Mouse (Mus musculus): ENCODE measurements around the gene Por.
A peak's percentile ranks its signal among the peaks of the same experiment; 100 is the strongest.

Gene Por

GRCm38 (mm10) chr5:135702190-135702589 is 32.4 kb downstream of the Por start:
- DNase-seq (ENCODE audit: low spot score), result no peak

GRCm38 (mm10) chr5:135702682-135703192 is 32.9 kb downstream of the Por start:
- peak; percentile 44 for DNase-seq (ENCODE audit: low spot score)

DNA sequence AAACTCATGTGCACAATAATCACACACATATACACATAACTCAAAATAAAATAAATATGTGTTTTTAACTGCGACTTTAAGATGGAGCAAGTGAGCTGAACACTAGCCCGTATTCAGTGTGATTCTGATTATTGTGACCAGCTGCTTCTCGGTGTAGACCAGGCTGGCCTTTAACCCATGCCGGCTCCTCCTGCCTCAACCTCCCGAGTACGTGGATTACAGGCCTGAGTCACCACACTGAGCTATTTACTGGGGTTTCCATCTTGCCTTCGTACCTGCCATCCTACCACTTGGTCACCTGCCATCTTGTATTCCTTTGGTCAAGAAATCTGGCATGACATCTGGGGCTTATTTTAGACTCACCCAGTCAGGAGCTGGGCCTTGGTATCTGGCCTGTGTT is 33.6 kb downstream of the Por start:
- DNase-seq (ENCODE audit: low spot score), result no peak

- no peak for DNase-seq (ENCODE audit: low spot score)
These were observed 35.5 kb downstream of the Por start for GRCm38 (mm10) chr5:135705383-135705782.

DNA sequence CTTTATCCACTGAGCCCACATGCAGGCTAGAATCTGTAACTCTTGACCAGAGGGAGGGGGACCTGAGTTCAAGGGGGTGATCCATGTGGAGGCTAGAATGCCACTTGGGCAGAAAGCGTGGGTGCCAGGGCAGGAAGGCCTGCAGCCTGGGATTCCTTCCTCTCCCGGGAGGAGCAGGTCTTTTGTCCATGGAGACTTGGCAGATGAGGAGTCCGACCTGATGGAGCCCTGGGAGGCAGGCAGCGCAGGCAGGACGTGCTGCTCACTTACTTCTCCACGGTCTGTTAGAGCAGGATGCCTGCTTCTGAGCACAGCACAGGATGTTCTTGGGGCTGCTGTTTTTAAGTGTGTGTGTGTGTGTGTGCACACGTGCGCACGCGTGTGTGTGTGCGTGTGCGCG is 37.2 kb downstream of the Por start:
- DNase-seq (ENCODE audit: low spot score), result no peak

DNA sequence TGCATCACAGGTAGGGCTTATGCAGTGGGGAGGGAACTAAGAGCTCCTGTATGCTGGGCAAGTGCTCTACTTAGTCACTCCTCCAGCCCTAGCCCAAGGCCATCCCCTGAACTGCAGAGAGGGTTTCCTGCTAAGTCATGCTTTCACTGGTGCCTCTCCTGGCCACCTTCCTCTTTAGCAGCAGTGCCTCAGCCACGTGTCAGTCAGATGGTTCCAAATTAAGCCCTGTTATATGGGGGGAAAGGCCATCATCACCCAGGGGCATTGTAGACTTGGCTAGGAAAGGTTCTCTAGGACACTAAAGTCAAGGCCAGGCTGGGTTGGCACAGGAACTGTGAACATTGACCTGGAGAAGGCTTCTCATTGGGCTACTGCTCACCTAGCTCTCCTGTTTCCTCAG is 38.0 kb downstream of the Por start:
- DNase-seq (ENCODE audit: low spot score), result no peak

- DNase-seq (ENCODE audit: low spot score), result no peak
These were observed 39.9 kb downstream of the Por start for GRCm38 (mm10) chr5:135709716-135710115.

DNA sequence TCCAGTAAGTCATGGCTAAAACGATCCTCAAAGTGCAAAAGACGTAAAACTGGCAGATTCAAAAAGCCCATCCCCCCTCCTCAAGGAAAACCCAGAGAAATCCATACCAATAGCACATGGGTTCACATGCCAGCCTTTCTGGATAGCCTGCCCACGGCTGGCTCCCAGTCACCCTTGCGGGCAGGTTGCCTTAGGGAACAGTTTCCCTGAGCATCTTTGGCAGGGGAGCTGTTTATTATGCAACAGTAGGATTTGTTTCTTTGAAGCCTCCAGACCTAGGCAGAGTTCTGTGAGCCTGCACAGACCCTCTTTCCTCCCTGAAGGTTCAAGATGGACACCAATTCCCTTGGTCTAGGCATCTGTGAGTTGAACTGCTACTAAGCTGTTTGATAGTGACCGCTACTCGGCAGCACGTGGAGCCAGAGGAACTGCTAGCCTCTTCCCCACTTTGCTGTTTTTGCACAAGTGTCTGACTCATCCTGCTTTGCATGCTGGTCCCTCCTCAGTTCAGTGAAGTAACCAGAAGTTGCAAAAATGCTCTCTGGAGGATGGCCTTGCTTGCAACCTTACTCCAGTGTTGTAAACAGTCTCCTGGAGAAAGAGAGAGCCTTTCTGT is 40.9 kb downstream of the Por start:
- DNase-seq (ENCODE audit: low spot score), result peak; percentile 68

DNA sequence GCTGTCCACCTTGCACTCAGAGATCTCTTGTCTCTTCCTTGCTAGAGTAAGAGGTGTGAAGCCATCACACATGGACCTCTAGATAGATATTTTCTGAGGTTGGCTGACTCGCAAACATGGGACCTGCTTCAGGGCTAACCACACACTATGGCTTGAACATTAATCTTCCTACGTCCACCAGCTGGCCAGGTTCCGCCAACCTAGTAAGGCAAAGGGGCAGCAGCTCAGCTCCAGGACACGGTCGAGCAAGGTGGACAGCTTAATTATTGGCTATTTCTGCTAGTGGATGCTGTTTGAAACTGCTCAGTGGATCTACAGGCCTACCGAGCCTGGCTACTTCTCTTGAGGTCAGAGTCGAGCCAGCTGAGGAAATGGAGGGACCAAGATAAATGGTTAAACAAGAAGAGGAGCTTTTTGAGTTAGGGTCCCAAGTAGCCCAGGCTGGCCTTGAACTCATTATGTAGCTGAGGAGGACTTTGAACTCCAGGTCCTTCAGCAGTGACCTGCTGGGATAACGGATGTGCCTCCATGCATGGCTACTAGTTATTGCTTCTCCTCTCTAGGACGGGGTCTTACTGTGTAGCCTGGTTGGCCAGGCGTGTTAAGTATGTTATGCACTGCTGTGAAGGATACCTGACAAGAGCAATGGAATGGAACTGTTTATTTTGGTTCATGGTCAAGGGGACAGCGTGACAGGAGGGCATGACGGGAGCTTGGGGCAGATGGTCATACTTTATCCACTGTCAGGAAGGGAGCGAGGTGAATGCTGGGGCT is 41.9 kb downstream of the Por start:
- no peak for DNase-seq (ENCODE audit: low spot score)

- DNase-seq (ENCODE audit: low spot score), result no peak
These were observed 43.0 kb downstream of the Por start for GRCm38 (mm10) chr5:135712803-135713202.

GRCm38 (mm10) chr5:135713441-135714218 is 43.8 kb downstream of the Por start:
- peak; percentile 81 for DNase-seq (ENCODE audit: low spot score)

- no peak for DNase-seq (ENCODE audit: low spot score)
These were observed 45.8 kb downstream of the Por start for GRCm38 (mm10) chr5:135715624-135716023.

DNA sequence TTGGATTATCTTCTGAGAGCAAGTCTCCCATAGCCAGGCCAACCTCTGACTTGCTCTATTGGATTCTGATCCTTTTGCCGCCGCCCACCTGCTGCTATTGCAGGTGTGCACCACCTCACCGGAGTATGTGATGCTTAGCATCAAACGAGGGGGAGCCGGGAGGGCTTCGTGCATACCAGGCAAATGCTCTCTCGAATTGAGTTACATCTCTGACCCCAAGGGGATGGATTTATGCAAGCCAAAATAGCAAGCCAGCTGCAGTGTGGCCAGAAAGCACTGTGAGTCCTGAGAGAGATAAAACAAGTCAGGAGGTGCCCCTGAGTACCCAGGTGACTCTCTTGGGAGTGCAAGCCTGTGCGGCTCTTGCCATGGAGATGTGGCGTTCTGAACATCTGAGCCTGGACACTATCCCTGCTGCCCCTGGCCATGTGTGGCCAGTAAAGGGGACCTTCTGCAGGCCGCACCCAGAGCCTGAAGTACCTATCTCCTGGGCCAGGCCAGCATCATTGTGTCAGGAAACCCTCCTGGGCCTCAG is 49.8 kb downstream of the Por start:
- no peak for DNase-seq (ENCODE audit: low spot score)

DNA sequence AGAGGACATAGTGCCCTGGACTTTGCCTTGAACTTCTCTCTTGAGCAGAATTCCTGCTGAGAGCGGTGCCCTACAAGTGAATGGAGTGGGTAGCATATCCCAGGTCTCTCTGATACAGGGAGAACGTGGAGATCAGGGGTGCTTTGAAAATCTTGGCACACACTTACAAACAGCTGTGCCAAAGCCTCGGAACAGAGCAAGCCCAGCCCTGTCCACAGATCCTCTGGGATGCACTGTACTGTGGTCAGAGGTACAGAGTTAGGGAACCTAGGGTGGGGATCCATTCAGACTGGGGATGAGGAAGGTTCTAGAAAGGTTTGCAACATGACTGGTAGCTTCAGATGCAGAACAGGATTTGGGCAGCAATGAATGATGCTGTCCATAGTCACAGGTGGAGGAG is 50.3 kb downstream of the Por start:
- DNase-seq (ENCODE audit: low spot score), result peak; percentile 22

DNA sequence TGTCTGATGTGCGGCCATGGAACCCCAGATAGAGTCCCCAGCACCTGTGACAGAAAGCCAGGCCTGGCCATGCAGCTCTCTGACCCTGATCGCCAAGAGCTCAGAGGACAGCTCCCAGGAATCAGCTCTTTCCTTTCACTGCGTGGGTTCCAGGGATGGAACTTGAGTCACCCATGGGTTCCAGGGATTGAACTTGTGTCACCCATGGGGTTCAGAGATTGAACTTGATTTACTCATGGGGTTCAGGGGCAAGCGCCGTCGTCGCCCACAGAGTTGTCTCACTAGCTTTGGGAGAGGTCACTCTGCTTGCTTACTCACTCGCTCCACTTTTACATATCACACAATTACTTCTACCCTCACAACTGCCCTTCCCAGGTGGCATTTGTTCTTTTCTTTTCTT is 51.2 kb downstream of the Por start:
- no peak for DNase-seq (ENCODE audit: low spot score)

DNA sequence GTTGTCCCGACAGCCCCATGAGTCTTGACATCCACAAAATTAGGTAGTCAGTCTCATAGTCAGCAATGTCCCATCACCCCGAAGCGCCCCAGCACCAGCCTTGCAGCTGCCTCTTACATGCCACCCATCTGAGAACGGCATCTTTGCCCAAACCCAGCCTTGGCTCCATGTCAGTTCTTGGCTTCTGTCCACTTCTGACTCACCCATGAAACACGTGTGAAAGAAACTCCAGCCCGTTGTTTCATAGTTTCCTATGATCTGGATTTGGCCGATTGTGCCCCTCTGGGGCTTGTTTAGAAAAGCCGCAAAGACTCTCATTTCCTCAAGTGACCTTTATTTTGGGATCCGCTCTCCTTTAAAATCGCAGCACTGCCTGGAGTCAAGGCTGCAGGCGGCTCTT is 52.3 kb downstream of the Por start:
- DNase-seq (ENCODE audit: low spot score), result peak; percentile 91

DNA sequence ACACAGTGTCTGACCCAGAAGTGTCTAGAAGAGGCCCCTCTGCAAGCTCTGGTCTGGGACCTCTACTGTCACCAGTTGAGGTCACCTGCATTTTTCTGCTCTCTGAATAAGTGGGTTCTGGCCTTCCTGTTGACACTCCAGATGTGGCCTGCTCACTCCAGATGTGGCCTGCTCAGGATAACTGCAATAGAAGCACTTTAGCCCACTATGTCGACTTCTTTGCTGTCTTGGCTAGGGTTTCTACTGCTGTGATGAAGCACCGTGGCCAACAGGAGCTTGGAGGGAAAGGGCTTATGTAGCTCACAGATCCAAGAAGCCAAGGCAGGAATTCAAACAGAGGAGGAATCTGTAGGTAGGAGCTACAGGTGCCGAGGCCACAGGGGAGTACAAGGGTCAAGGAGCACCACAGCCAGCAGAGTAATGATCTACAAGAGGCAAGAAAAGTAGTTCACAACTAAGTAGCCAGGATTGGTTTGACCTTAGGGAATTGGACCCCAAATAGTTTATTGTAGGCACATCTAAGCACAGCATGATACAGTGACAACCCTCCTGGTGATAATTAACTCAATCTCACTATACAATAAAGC is 53.4 kb downstream of the Por start:
- DNase-seq (ENCODE audit: low spot score), result peak; percentile 19

DNA sequence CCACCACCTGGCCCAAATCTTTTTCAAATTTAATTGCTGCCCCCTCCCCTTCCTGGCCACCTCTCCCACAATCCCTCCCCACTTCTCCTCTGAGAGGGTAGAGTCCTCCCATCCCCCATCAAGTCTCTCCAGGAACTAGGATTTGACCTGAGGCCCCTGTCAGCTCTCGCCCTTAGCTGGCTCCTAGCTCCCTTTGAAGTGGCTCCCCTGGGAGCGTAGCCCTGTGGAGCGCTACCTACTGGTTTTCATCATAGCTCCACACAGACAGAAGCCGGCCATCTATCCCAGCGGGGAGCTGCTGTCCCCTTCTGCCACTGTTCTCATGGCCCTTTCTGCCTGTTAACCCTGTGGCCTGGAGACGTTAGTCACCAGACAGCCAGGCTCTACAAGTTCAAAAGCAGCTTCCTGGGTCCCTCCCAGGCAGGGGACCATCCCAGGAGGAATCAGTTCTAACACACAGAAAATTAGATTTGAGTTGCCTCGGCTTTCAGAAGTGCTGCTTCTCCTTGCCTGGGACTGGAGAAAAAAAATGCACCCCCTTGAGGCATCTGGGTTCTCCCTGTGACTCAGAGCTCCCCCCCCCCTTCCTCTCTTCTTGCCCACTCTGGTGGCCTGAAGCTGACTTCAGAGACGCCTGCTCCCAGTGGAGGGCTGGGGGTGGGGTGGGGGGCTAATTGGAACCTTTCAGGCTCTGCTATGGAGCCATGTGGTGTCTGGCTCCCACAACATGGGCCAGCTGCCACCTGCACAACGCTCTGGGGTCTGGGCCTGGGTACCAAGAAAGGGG is 54.9 kb downstream of the Por start:
- DNase-seq (ENCODE audit: low spot score), result peak; percentile 93

- peak; percentile 86 for DNase-seq (ENCODE audit: low spot score)
These were observed 55.6 kb downstream of the Por start for GRCm38 (mm10) chr5:135725391-135725841.

- DNase-seq (ENCODE audit: low spot score), result no peak
These were observed 56.2 kb downstream of the Por start for GRCm38 (mm10) chr5:135725991-135726390.

DNA sequence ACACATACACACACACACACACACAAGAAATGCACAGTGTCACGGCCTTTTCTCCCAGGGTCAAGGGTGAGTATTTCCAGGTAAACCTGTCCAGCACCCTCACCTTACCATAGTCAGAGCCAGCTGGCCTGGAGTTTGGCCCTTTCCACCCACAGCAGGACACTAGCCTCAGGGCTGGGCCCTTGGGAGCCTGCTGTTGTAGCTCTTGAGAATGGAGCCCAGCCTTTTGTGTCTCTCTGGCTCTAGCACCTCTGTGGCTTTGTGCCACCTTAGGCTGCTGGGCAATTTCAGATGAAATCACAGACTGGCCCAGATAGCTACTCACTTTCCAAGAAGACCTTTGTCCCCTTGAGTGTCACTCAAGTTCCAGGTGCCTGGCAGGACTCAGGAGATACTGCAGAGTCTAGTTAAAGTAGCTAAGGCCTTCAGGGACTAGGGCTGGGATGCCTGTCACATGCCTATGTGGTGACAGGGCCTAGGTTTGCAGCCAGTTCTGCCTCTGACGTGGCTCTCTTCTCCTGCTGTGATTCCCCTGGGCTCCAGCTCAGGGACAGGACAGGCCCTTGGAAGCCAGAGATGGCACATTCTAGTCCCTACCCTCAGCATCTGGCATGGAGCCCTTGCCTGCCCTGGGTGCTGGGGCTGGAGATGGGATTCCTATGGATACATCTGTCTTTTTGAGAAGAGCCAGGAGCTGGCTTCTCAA is 57.0 kb downstream of the Por start:
- DNase-seq (ENCODE audit: low spot score), result peak; percentile 80
